Mouse (Mus musculus): Measurements from ENCODE around the gene Sec31a. TPM values are rescaled to one million over a fixed set of nuclear protein-coding genes. Genes with fewer than 3 reads are reported as not detected.
A peak's percentile ranks its signal among the peaks of the same experiment; 100 is the strongest.

The Sec31a gene
- polyA plus RNA-seq, 1 experiment, result 30.4 TPM

- Histone ChIP-seq H3K27ac (ENCODE audit: control insufficient read depth, insufficient read depth, low read depth, low read length, poor library complexity) (no peak overlapping the region), H3K4me3 (replicated peaks; ENCODE audit: control insufficient read depth, low read depth, low read length) (no peak overlapping the region), H3K4me1 (ENCODE audit: control insufficient read depth, insufficient read depth, low read length) (no peaks in the 10 kb centered on the region; the same call in 1 of the 2 replicates)
- 48% methylated on average over 5 of the region's 5 CpGs for WGBS
- TF ChIP-seq POLR2A (IDR thresholded peaks at IDR 0.05; ENCODE audit: borderline replicate concordance, control insufficient read depth, low read depth, low read length) (no peak), CTCF (IDR thresholded peaks at IDR 0.05; ENCODE audit: control insufficient read depth, insufficient read depth, low read length) (peak; percentile 59)
These were observed 42.1 kb downstream of the Sec31a start for GRCm38 (mm10) chr5:100373952-100374351.

- H3K4me3 ChIP-seq (replicated peaks; ENCODE audit: control insufficient read depth, low read depth, low read length), result no peak overlapping the region
- 52% methylated on average over 1 of the region's 1 CpGs for WGBS
- TF ChIP-seq CTCF (IDR thresholded peaks at IDR 0.05; ENCODE audit: control insufficient read depth, insufficient read depth, low read length) (no peak), POLR2A (IDR thresholded peaks at IDR 0.05; ENCODE audit: borderline replicate concordance, control insufficient read depth, low read depth, low read length) (no peak)
- H3K4me1 ChIP-seq (ENCODE audit: control insufficient read depth, insufficient read depth, low read length), result peaks cover 2% of the 10 kb centered on the region; the same call in 1 of the 2 replicates
- no peak overlapping the region for H3K27ac ChIP-seq (ENCODE audit: control insufficient read depth, insufficient read depth, low read depth, low read length, poor library complexity)
These were observed 45.1 kb downstream of the Sec31a start for GRCm38 (mm10) chr5:100370919-100371318.

GRCm38 (mm10) chr5:100369825-100370459 is 46.1 kb downstream of the Sec31a start:
- Histone ChIP-seq H3K4me3 (replicated peaks; ENCODE audit: control insufficient read depth, low read depth, low read length) (no peak overlapping the region), H3K4me1 (ENCODE audit: control insufficient read depth, insufficient read depth, low read length) (peaks cover 2% of the 10 kb centered on the region; the same call in 1 of the 2 replicates), H3K27ac (ENCODE audit: control insufficient read depth, insufficient read depth, low read depth, low read length, poor library complexity) (no peak overlapping the region)
- TF ChIP-seq POLR2A (IDR thresholded peaks at IDR 0.05; ENCODE audit: borderline replicate concordance, control insufficient read depth, low read depth, low read length) (no peak), CTCF (IDR thresholded peaks at IDR 0.05; ENCODE audit: control insufficient read depth, insufficient read depth, low read length) (no peak)
- WGBS, result 79% methylated on average over 11 of the region's 11 CpGs

GRCm38 (mm10) chr5:100369093-100369492 is 46.9 kb downstream of the Sec31a start:
- H3K4me1 ChIP-seq (ENCODE audit: control insufficient read depth, insufficient read depth, low read length), result peaks cover 2% of the 10 kb centered on the region; the same call in 1 of the 2 replicates
- TF ChIP-seq POLR2A (IDR thresholded peaks at IDR 0.05; ENCODE audit: borderline replicate concordance, control insufficient read depth, low read depth, low read length), result no peak
- TF ChIP-seq CTCF (IDR thresholded peaks at IDR 0.05; ENCODE audit: control insufficient read depth, insufficient read depth, low read length), result no peak
- H3K27ac ChIP-seq (ENCODE audit: control insufficient read depth, insufficient read depth, low read depth, low read length, poor library complexity), result no peak overlapping the region
- H3K4me3 ChIP-seq (replicated peaks; ENCODE audit: control insufficient read depth, low read depth, low read length), result no peak overlapping the region
- 48% methylated on average over 6 of the region's 6 CpGs for WGBS

GRCm38 (mm10) chr5:100368527-100368926 is 47.5 kb downstream of the Sec31a start:
- Histone ChIP-seq H3K27ac (ENCODE audit: control insufficient read depth, insufficient read depth, low read depth, low read length, poor library complexity) (no peak overlapping the region), H3K4me3 (replicated peaks; ENCODE audit: control insufficient read depth, low read depth, low read length) (no peak overlapping the region), H3K4me1 (ENCODE audit: control insufficient read depth, insufficient read depth, low read length) (peaks cover 2% of the 10 kb centered on the region; the same call in 1 of the 2 replicates)
- no peak for TF ChIP-seq CTCF (IDR thresholded peaks at IDR 0.05; ENCODE audit: control insufficient read depth, insufficient read depth, low read length)
- TF ChIP-seq POLR2A (IDR thresholded peaks at IDR 0.05; ENCODE audit: borderline replicate concordance, control insufficient read depth, low read depth, low read length), result no peak
- 87% methylated on average over 5 of the region's 5 CpGs for WGBS

- Histone ChIP-seq H3K4me1 (ENCODE audit: control insufficient read depth, insufficient read depth, low read length) (peaks cover 2% of the 10 kb centered on the region; the same call in 1 of the 2 replicates), H3K4me3 (replicated peaks; ENCODE audit: control insufficient read depth, low read depth, low read length) (no peak overlapping the region), H3K27ac (ENCODE audit: control insufficient read depth, insufficient read depth, low read depth, low read length, poor library complexity) (no peak overlapping the region)
- TF ChIP-seq CTCF (IDR thresholded peaks at IDR 0.05; ENCODE audit: control insufficient read depth, insufficient read depth, low read length) (no peak), POLR2A (IDR thresholded peaks at IDR 0.05; ENCODE audit: borderline replicate concordance, control insufficient read depth, low read depth, low read length) (no peak)
- WGBS, result 90% methylated on average over 2 of the region's 2 CpGs
These were observed 49.0 kb downstream of the Sec31a start for GRCm38 (mm10) chr5:100367051-100367450.

- WGBS, result 76% methylated on average over 6 of the region's 6 CpGs
- TF ChIP-seq POLR2A (IDR thresholded peaks at IDR 0.05; ENCODE audit: borderline replicate concordance, control insufficient read depth, low read depth, low read length), result no peak
- no peak for TF ChIP-seq CTCF (IDR thresholded peaks at IDR 0.05; ENCODE audit: control insufficient read depth, insufficient read depth, low read length)
These were observed 55.7 kb downstream of the Sec31a start for GRCm38 (mm10) chr5:100360296-100360695.

GRCm38 (mm10) chr5:100358334-100358733 is 57.7 kb downstream of the Sec31a start:
- no peak for TF ChIP-seq CTCF (IDR thresholded peaks at IDR 0.05; ENCODE audit: control insufficient read depth, insufficient read depth, low read length)
- H3K4me3 ChIP-seq (replicated peaks; ENCODE audit: control insufficient read depth, low read depth, low read length), result no peak overlapping the region
- WGBS, result 5% methylated on average over 8 of the region's 8 CpGs
- H3K27ac ChIP-seq (ENCODE audit: control insufficient read depth, insufficient read depth, low read depth, low read length, poor library complexity), result no peak overlapping the region; the same call in 1 of the 2 replicates
- peaks cover 5% of the 10 kb centered on the region for H3K4me1 ChIP-seq (ENCODE audit: control insufficient read depth, insufficient read depth, low read length)

More at GRCm38 (mm10) chr5:100360296-100360695, 55.7 kb downstream of the Sec31a start:
- no peak overlapping the region for H3K4me3 ChIP-seq (replicated peaks; ENCODE audit: control insufficient read depth, low read depth, low read length)
- peaks cover 5% of the 10 kb centered on the region for H3K4me1 ChIP-seq (ENCODE audit: control insufficient read depth, insufficient read depth, low read length)
- no peak overlapping the region for H3K27ac ChIP-seq (ENCODE audit: control insufficient read depth, insufficient read depth, low read depth, low read length, poor library complexity)
